Mouse (Mus musculus): ENCODE data around the gene 4931440F15Rik.
"Not testable (repeated sequence)": the region's sequence is repeated elsewhere in the genome, so short reads cannot be mapped to it uniquely, and the experiment has no call there.

The 4931440F15Rik gene

DNA sequence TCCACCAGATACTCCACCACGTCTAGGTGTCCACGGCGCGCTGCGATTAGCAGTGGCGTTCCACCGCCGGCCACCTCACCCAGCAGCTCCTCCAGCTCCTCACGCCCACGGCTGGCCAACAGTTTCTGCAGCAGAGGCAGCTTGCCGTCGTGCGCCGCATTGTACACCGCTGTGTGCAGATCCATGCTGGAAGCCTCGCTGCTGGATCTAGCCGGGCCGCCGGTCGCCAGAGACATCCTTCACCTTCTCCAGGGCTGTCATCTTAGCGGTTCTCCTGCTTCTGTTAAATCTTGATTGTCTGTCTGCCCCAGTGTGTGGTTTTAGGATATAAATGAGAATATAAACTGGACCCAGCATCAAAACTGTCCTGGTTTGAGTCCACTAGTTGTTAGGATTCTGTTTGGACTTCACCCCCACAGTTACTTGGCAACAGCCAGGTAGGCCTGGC, at the start of gene 4931440F15Rik:
Gene 4931440F15Rik, minus strand, starts transcription at position 398 of the 448 bp plus-strand sequence.
- in situ Hi-C loops (cut with MboI) = not testable (repeated sequence)

DNA sequence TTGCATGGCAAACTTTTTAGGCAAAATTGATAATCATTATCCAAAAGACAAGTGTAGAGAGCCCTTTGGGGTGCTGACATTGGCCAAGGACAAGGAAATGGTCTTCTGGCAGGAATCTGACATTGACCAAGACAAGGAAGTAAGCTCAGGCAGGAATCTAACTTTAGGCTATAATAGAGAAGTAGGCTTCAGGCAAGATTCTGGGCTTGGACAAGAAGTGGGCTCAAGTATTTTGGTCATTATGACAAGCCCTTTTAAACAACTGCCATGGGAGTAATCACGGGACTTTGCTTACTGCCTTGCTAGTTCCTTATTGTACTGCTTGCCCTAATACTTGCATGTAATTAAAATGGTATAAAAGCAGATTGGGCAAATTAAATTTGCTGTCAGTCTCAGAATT, 49.3 kb upstream of the 4931440F15Rik start:
- in situ Hi-C loops (cut with MboI) = loop anchor here (25.0 kb wide), 1 partner anchor 338 kb away; no protein-coding TSS in a partner anchor

GRCm38 (mm10) chr11:29870174-29870573, 44.7 kb upstream of the 4931440F15Rik start:
- in situ Hi-C loops (cut with MboI) = no loop called here

DNA sequence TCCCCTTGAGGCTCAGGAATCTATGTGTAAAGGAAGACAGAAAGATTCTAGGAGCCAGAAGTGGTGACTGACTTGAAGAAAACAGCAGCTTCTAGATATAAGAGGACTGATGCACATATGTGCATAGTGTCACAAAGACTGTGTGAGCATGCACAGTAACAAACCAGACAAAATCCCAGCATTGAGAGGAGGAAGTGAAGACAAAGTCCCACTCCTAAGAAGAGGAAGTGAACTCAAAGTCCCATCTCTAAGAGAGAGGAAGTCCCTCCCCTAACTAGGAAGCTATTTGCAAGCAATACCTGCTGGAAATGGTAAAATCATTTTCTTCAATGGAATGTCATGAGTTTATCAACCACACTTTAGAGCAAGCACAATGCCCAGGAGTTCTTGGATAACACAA, 38.8 kb upstream of the 4931440F15Rik start:
- in situ Hi-C loops (cut with MboI) = no loop called here

- in situ Hi-C loops (cut with MboI) = no loop called here
These were observed 36.4 kb upstream of the 4931440F15Rik start for GRCm38 (mm10) chr11:29861750-29862397.

GRCm38 (mm10) chr11:29861040-29861439, 35.6 kb upstream of the 4931440F15Rik start:
- in situ Hi-C loops (cut with MboI) = no loop called here

- in situ Hi-C loops (cut with MboI) = no loop called here
These were observed 15.2 kb upstream of the 4931440F15Rik start for GRCm38 (mm10) chr11:29840606-29841227.

- in situ Hi-C loops (cut with MboI) = no loop called here
These were observed 14.3 kb upstream of the 4931440F15Rik start for GRCm38 (mm10) chr11:29839781-29840180.

DNA sequence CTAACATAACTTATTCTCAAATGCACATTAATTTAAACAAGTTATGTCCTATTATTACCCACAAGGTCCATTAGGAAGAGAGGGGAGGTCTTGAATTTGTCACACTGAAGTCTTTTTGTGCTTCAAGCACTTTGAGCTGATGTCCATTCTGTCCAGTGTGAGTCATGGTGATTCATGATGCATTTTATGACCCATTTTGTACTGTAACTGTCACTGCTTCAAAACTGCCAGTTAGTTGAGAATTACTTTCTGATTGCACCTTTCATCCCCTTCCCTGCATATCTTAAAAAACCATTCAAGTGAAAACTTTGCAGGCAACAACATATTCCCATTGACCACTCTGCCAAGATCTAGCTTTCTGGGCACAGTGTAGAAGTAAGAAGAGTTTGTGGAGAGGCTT, 11.6 kb upstream of the 4931440F15Rik start:
- in situ Hi-C loops (cut with MboI) = no loop called here

DNA sequence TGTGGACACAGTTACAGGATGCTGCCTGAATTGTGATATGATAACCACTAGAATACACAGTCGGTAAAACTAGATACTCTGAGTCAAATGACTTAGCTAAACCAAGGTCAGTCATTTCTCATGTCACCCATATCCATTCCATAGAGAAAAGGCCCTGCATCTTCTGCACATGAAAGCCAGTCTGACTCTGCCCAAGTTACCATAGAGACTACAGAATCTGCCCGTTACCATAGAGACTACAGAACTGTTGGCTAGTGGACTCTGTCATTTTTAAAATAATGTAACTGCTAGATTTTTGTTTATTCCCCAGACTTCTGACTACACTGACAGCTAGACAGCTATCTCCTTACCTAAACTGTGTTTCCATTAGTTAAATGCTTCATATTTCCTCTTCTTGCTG, 2.3 kb upstream of the 4931440F15Rik start:
- in situ Hi-C loops (cut with MboI) = no loop called here

DNA sequence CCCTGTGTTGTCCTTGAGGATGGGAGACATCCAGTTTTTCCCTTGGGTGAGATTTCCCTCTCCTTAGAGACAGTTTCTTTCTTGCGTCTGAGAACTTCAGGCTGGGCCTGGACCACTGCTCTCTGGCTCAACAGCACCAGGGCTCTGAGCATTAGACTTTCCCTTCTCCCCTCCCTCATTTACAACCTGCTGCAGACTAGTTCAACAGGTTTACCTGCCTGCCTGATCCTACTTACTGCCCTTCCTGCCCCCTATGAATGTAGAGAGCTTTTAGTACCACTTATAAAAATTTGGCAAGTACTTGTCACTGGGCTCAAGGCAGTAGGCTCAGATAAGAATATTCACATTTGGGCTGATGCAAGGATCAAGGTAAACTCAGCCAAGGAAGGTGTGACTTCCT, 533 bp upstream of the 4931440F15Rik start:
- in situ Hi-C loops (cut with MboI) = no loop called here

DNA sequence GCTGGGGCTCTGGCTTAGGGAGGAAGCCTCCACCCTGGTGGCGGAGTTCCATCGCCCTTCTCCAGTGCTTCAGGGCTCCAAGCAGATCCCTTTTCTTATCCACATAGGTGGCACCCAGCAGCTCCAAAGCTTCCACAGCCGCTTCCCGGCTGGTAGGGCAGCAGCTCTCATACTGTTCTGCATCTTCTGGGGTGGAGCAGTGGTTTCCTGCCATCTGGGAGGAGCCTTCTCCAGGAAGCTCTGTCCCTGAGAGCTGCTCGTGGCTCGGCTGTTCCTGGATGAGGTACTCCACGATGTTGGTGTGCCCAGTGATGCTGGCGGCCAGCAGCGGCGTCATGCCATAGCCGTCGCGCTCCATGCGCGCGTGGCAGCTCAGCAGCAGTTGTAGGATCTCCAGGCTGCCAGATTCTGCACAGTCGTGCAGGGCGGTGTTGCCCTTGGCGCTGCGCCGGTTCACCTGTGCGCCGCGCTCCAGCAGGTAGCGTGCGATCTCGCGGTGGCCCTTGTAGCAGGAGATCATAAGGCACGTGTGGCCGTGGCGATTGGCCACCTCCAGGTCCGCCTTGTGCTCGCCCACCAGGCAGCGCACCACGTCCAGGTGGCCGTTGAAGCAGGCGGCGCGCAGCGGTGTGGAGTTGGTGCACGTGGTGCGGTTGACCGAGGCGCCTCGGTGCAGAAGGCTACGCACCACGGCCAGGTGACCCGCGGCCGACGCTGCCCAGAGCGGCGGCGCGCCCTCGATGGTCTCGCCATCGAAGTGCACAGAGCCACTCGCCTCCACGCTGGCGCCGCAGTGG, 796 bp downstream of the 4931440F15Rik start:
- in situ Hi-C loops (cut with MboI) = not testable (repeated sequence)

DNA sequence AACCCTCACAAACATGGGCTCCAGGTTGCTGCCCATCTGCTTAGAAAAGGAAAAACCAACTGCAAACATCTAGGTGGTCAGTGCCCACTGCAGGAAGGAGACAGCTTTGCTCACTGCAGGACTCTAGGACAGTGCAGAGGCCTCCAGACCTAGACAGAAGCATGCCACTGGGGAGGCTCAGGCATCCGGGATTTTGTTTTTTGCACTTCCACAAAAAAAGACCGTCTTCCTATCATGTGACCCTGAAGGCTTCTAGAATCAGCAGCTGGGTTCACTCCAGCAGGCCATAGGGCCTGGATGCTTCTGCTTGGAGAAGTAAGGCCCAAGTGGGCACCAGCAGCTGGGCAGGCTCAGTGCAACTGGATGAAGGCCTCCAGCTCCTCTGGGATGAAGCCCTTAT, 2.3 kb downstream of the 4931440F15Rik start:
- in situ Hi-C loops (cut with MboI) = no loop called here

DNA sequence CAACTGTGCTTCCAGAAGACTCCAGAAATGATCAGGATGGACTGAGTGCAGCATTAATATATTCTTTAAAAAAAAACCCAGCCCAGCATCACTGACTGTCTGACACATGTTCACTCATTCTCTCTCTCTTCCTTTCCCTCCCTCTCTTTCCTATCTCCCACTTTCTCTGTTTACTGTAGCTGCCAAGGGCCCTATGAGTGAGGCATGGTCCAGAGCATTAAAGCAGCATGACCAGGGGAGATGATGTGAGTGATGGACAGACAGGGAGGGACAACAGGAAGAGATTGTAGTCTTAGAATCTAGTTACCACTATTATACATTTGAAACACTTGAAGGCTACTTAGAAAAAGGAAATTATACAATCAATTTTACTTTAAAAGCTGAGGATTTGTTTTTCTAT, 9.8 kb downstream of the 4931440F15Rik start:
- in situ Hi-C loops (cut with MboI) = no loop called here

DNA sequence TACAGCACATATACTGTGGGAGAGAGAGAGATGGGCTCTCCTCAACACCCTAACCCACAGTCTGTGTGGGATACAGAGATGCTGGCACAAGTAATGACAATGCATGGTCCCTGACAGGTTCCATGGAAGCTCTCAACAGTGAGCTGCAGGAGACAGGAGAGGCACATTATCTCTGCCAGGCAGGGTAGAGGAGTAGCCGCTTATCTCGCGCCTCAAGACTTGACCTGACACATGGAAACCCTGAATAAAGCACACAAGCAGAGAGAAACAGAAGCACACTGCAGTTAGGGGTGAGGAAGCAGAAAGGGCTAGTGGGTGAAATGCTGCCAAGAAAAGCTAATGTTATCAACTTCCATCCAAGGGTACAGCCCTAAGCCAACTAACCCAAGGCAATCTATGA, 10.2 kb downstream of the 4931440F15Rik start:
- in situ Hi-C loops (cut with MboI) = no loop called here

- in situ Hi-C loops (cut with MboI) = no loop called here
These were observed 12.2 kb downstream of the 4931440F15Rik start for GRCm38 (mm10) chr11:29813267-29813666.

GRCm38 (mm10) chr11:29812475-29812874, 13.0 kb downstream of the 4931440F15Rik start:
- in situ Hi-C loops (cut with MboI) = no loop called here

- in situ Hi-C loops (cut with MboI) = no loop called here
These were observed 15.1 kb downstream of the 4931440F15Rik start for GRCm38 (mm10) chr11:29810324-29810723.

- in situ Hi-C loops (cut with MboI) = no loop called here
These were observed 16.4 kb downstream of the 4931440F15Rik start for GRCm38 (mm10) chr11:29808981-29809589.

DNA sequence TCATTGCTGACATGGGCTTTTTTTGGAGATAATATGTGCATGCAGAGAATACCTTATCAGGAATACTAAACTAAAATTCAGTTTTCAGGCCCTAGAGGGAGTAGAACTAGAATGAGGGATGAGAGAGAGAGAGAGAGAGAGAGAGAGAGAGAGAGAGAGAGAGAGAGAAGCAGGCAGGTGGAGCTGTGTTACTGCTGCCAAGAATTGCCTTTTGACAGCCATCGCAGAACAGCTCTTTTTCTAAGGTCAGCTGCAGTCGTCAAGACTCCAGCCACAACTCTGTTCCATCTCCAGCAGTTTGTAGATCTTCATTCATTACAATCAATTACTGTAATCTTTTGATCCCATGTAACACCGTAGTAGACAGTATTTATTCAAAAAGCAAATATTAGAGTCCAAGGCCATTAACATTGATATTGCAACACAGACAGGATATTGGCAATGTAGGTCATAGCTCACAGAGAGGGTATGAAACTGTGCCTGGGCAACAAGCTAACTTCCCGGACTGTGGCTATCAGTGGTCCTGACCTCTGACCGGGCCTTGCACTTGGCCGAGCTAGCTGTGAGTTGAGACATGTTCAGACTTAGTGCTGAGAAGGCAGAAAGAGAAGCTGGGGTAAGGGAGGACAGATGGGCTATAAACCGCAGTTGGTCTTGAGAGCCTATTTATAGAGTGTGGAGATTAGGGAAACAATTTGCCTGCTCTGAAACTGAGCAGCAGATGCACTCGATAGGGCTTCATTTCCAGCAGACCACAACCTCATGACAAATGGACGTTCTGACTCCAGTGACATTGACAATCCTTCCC, 17.1 kb downstream of the 4931440F15Rik start:
- in situ Hi-C loops (cut with MboI) = no loop called here

GRCm38 (mm10) chr11:29807325-29807724, 18.1 kb downstream of the 4931440F15Rik start:
- in situ Hi-C loops (cut with MboI) = no loop called here
